Mouse (Mus musculus) midbrain, postnatal 0 days (tissue): ENCODE results near the gene Kirrel. TPM values are rescaled to one million over a fixed set of nuclear protein-coding genes. Genes with fewer than 3 reads are reported as not detected.

Source experiments
- ATAC-seq: fragments of 200-750 bp; cut with Nextera tagmentation; 2 replicates; pipeline ENCODE4 v1.8.0; 2017; ENCODE audit warnings: moderate number of reproducible peaks, mild to moderate bottlenecking, moderate TSS enrichment, moderate library complexity; ENCODE audit not compliant: low FRiP score
- DNase-seq: peaks from one replicate; pipeline ENCODE4 v3.0.0-alpha.2; 2015; ENCODE audit warnings: low spot score
- H3K27ac ChIP-seq: fragments of 300-500 bp; sonication (generic); 2 replicates; pipeline ENCODE4 v1.5.1; 2014; ENCODE audit warnings: low read depth, mild to moderate bottlenecking, low read length, mixed read lengths
- H3K27me3 ChIP-seq: fragments of 300-500 bp; sonication (generic); 2 replicates; pipeline ENCODE4 v1.6.1; 2014; ENCODE audit warnings: low read length, control low read depth, mixed read lengths; ENCODE audit not compliant: insufficient read depth
- H3K36me3 ChIP-seq: fragments of 300-500 bp; sonication (generic); 2 replicates; pipeline ENCODE4 v1.6.1; 2014; ENCODE audit warnings: low read length, control low read depth, mixed read lengths; ENCODE audit not compliant: insufficient read depth
- H3K4me1 ChIP-seq: fragments of 300-500 bp; sonication (generic); 2 replicates; pipeline ENCODE4 v1.6.1; 2014; ENCODE audit warnings: mild to moderate bottlenecking, control low read depth, antibody characterized with exemption, low read length, mixed read lengths; ENCODE audit not compliant: insufficient read depth
- H3K4me2 ChIP-seq: fragments of 300-500 bp; sonication (generic); 2 replicates; pipeline ENCODE4 v1.6.1; 2014; ENCODE audit warnings: low read depth, mild to moderate bottlenecking, low read length, mixed read lengths; ENCODE audit not compliant: poor library complexity, severe bottlenecking
- H3K4me3 ChIP-seq: fragments of 300-500 bp; sonication (generic); 2 replicates; pipeline ENCODE4 v1.5.1; 2014; ENCODE audit warnings: low read depth, mild to moderate bottlenecking, low read length, moderate library complexity
- H3K9ac ChIP-seq: fragments of 300-500 bp; sonication (generic); replicated peaks from 2 replicates; pipeline ENCODE4 v1.6.1; 2014; ENCODE audit warnings: mild to moderate bottlenecking, low read length, moderate library complexity, mixed read lengths; ENCODE audit not compliant: poor library complexity, severe bottlenecking
- H3K9me3 ChIP-seq: fragments of 300-500 bp; sonication (generic); 2 replicates; pipeline ENCODE4 v1.6.1; 2016; ENCODE audit warnings: low read length, control low read depth
- CTCF ChIP-seq: IDR thresholded peaks from 2 replicates; pipeline ENCODE4 v1.5.1; 2016; ENCODE audit warnings: antibody characterized with exemption, mild to moderate bottlenecking
- WGBS: fragments of 180-500 bp; shearing (Covaris S2); extraction: QIAGEN DNeasy Blood & Tissue Kit; methylation state at CpG from one replicate; pipeline ENCODE4 v1.1.7; 2014; 5-methylcytosine and 5-hydroxymethylcytosine counted together
- polyA plus RNA-seq: library from polyadenylated mRNA; unstranded; fragments of >200 nt; fragmentation: Nextera tagmentation; extraction: Ambion mirVana; gene quantifications from 2 replicates; pipeline ENCODE4 v1.2.1, GENCODE M21; 2015
- total RNA-seq: library from RNA; depleted of rRNA; stranded (reverse); fragments of >200 nt; gene quantifications from 2 replicates; pipeline ENCODE4 v1.2.3, GENCODE M21; 2014

Kirrel gene
- total and polyA plus RNA-seq, 2 experiments from 2014 or later: 3.3 to 11.1 TPM

- ATAC-seq (no peak), DNase-seq (no peak)
- Histone ChIP-seq H3K9me3 (no peaks in the 10 kb centered on the region), H3K4me2 (no peak overlapping the region), H3K4me3 (no peak overlapping the region), H3K27me3 (no peaks in the 10 kb centered on the region), H3K9ac (no peak overlapping the region), H3K36me3 (peaks cover 6% of the 10 kb centered on the region), H3K27ac (no peak overlapping the region), H3K4me1 (no peaks in the 10 kb centered on the region)
- 86% methylated on average over 9 of the region's 9 CpGs for WGBS
- no peak for TF ChIP-seq CTCF
Observed at GRCm38 (mm10) chr3:87077681-87078080, 96.9 kb downstream of the Kirrel start.

GRCm38 (mm10) chr3:87076899-87077298, 97.6 kb downstream of the Kirrel start:
- no peak for ATAC-seq
- H3K9ac ChIP-seq: no peak overlapping the region
- no peaks in the 10 kb centered on the region for H3K9me3 ChIP-seq
- H3K36me3 ChIP-seq: peaks cover 5% of the 10 kb centered on the region
- no peaks in the 10 kb centered on the region for H3K27me3 ChIP-seq
- no peak overlapping the region for H3K4me3 ChIP-seq
- WGBS: 85% methylated on average over 5 of the region's 5 CpGs
- DNase-seq: no peak
- no peak overlapping the region for H3K4me2 ChIP-seq
- H3K27ac ChIP-seq: no peak overlapping the region
- no peak for TF ChIP-seq CTCF
- no peaks in the 10 kb centered on the region for H3K4me1 ChIP-seq

DNA sequence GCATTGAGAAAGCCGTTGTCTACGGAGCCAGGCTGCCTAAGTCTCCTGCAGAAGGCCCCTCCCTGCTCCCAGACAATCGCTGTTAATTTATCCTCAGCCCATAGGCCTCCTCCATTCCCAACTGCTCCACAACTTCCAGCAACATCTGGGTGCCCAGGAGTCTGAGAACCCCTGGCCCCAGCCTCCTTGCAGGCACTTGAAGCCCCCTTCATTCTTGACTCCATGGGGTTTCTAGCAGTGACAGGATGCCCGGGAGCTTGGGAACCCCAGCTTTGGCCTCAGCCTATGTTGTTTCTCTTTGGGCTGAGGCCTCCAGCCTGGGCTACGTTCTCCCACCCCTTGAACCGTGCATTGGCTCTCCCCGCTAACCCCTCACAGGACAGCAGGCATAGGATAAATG, 98.4 kb downstream of the Kirrel start:
- ATAC-seq (no peak), DNase-seq (no peak)
- H3K27ac ChIP-seq: no peak overlapping the region
- WGBS: 79% methylated on average over 7 of the region's 7 CpGs
- H3K27me3 ChIP-seq: no peaks in the 10 kb centered on the region
- H3K4me1 ChIP-seq: no peaks in the 10 kb centered on the region
- no peak overlapping the region for H3K4me2 ChIP-seq
- H3K9me3 ChIP-seq: no peaks in the 10 kb centered on the region
- no peak overlapping the region for H3K4me3 ChIP-seq
- no peak for TF ChIP-seq CTCF
- H3K9ac ChIP-seq: no peak overlapping the region
- peaks cover 5% of the 10 kb centered on the region; the same call in 1 of the 2 replicates for H3K36me3 ChIP-seq

DNA sequence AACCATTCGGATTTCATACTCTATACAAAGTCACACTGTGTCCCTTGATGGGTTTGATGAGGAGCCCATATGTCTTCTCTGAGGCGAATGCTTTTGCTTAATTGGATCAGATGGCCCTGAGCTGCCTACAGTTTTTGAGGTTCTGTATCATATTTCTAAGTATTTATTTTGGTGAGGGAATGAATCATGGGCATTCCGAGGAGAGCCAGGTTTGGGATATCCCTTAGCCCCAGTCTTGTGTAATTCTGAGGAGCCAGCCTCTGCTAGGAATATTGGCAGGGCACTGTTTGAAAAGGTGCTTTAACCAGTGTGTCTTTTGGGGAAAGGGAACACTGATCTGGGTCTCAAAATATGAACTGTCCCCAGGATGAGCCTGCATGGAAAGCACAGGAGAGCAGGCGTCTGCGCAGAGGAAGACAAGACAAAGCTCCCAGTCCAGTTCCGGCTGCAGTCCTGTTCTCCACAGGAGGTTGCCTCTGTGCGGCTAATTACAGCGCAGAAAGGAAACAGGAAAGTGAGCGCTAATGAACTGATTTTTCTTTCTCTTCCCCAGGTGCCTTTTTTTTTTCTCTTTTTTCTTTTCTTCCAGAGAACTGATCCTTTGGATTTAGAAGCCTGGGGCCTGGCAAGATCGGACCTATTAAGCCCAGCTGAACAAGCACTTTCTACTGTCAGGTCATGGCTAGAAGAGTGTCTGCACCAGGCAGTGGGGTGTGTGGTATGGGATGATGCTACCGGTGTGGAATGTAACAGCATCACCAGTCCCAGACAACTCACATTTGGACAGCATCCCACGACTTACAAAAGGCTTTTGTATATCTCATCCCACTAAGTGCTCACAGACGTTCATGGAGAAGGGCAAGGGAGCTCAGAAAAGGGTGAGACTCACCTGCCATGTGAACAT, 101.7 kb downstream of the Kirrel start:
- 33% methylated on average over 13 of the region's 13 CpGs for WGBS
- ATAC-seq (no peak), DNase-seq (peak; percentile 26)
- Histone ChIP-seq H3K9ac (no peak overlapping the region), H3K36me3 (no peaks in the 10 kb centered on the region), H3K9me3 (no peaks in the 10 kb centered on the region), H3K4me2 (no peak overlapping the region), H3K4me1 (no peaks in the 10 kb centered on the region), H3K4me3 (no peak overlapping the region), H3K27ac (no peak overlapping the region), H3K27me3 (no peaks in the 10 kb centered on the region)
- TF ChIP-seq CTCF: no peak

- Histone ChIP-seq H3K9ac (no peak overlapping the region), H3K27ac (no peak overlapping the region), H3K4me3 (no peak overlapping the region), H3K27me3 (no peaks in the 10 kb centered on the region), H3K4me1 (no peaks in the 10 kb centered on the region), H3K36me3 (no peaks in the 10 kb centered on the region), H3K9me3 (no peaks in the 10 kb centered on the region), H3K4me2 (no peak overlapping the region)
- DNase-seq (no peak), ATAC-seq (no peak)
- WGBS: 63% methylated on average over 3 of the region's 3 CpGs
- TF ChIP-seq CTCF: no peak
Observed at GRCm38 (mm10) chr3:87072191-87072590, 102.4 kb downstream of the Kirrel start.

- no peak for TF ChIP-seq CTCF
Observed at GRCm38 (mm10) chr3:87067396-87067975, 107.1 kb downstream of the Kirrel start.

More at GRCm38 (mm10) chr3:87067396-87067975, 107.1 kb downstream of the Kirrel start:
- Histone ChIP-seq H3K4me1 (no peaks in the 10 kb centered on the region), H3K27ac (no peak overlapping the region), H3K9ac (no peak overlapping the region), H3K9me3 (no peaks in the 10 kb centered on the region), H3K4me3 (no peak overlapping the region), H3K36me3 (no peaks in the 10 kb centered on the region), H3K4me2 (no peak overlapping the region), H3K27me3 (no peaks in the 10 kb centered on the region)
- ATAC-seq (no peak), DNase-seq (no peak)
- 91% methylated on average over 8 of the region's 8 CpGs for WGBS
